Mouse (Mus musculus) forebrain, embryonic 16.5 days (tissue): ENCODE data around the gene Olfr123. TPM values are rescaled to one million over a fixed set of nuclear protein-coding genes. Genes with fewer than 3 reads are reported as not detected.

Experiments
- ATAC-seq: fragments of 200-750 bp; cut with Nextera tagmentation; 2 replicates; pipeline ENCODE4 v1.8.0; 2017; ENCODE audit warnings: mild to moderate bottlenecking, moderate library complexity
- H3K27ac ChIP-seq: fragments of 300-500 bp; sonication (generic); 2 replicates; pipeline ENCODE4 v1.5.1; 2014; ENCODE audit warnings: low read length, control low read depth
- H3K27me3 ChIP-seq: fragments of 300-500 bp; sonication (generic); replicated peaks from 2 replicates; pipeline ENCODE4 v1.6.1; 2014; ENCODE audit warnings: low read length; ENCODE audit not compliant: control insufficient read depth, insufficient read depth
- H3K36me3 ChIP-seq: fragments of 300-500 bp; sonication (generic); 2 replicates; pipeline ENCODE4 v1.6.1; 2014; ENCODE audit not compliant: control insufficient read depth, insufficient read depth
- H3K4me1 ChIP-seq: fragments of 300-500 bp; sonication (generic); replicated peaks from 2 replicates; pipeline ENCODE4 v1.6.1; 2014; ENCODE audit warnings: low read length; ENCODE audit not compliant: control insufficient read depth, insufficient read depth
- H3K4me2 ChIP-seq: fragments of 300-500 bp; sonication (generic); 2 replicates; pipeline ENCODE4 v1.6.1; 2014; ENCODE audit warnings: mild to moderate bottlenecking, low read length, control low read depth
- H3K4me3 ChIP-seq: fragments of 300-500 bp; sonication (generic); replicated peaks from 2 replicates; pipeline ENCODE4 v1.5.1; 2014; ENCODE audit warnings: mild to moderate bottlenecking, low read length, control low read depth
- H3K9ac ChIP-seq: fragments of 300-500 bp; sonication (generic); replicated peaks from 2 replicates; pipeline ENCODE4 v1.6.1; 2014; ENCODE audit warnings: low read depth, low read length, control low read depth
- H3K9me3 ChIP-seq: fragments of 300-500 bp; sonication (generic); 2 replicates; pipeline ENCODE4 v1.6.1; 2016; ENCODE audit warnings: low read length; ENCODE audit not compliant: control insufficient read depth
- WGBS: fragments of 180-500 bp; shearing (Covaris S2); extraction: QIAGEN DNeasy Blood & Tissue Kit; methylation state at CpG from one replicate; pipeline ENCODE4 v1.1.7; 2014; 5-methylcytosine and 5-hydroxymethylcytosine counted together
- polyA plus RNA-seq: library from polyadenylated mRNA; unstranded; fragments of >200 nt; fragmentation: Nextera tagmentation; extraction: Ambion mirVana; gene quantifications from 2 replicates; pipeline ENCODE4 v1.2.1, GENCODE M21; 2015

Olfr123 gene
- not detected in 2 replicates for polyA plus RNA-seq

- H3K27me3 ChIP-seq = no peaks in the 10 kb centered on the region
- no peaks in the 10 kb centered on the region for H3K36me3 ChIP-seq
- no peak within 1 kb of the TSS for H3K4me2 ChIP-seq
- H3K9ac ChIP-seq = no peak within 1 kb of the TSS
- no peak within 1 kb of the TSS for H3K4me3 ChIP-seq
- no peaks in the 10 kb centered on the region for H3K4me1 ChIP-seq
- no peaks in the 10 kb centered on the region for H3K9me3 ChIP-seq
- ATAC-seq = no peak
- H3K27ac ChIP-seq = no peak within 1 kb of the TSS
- 96% methylated on average over 2 of the region's 2 CpGs for WGBS
These were observed at the start of gene Olfr123 for GRCm38 (mm10) chr17:37793229-37793628. Gene Olfr123, plus strand, starts transcription at chr17:37793529.

- ATAC-seq = no peak
- Histone ChIP-seq H3K27ac (no peak within 1 kb of the TSS), H3K4me2 (no peak within 1 kb of the TSS), H3K9ac (no peak within 1 kb of the TSS), H3K4me1 (no peaks in the 10 kb centered on the region), H3K27me3 (no peaks in the 10 kb centered on the region), H3K4me3 (no peak within 1 kb of the TSS), H3K9me3 (no peaks in the 10 kb centered on the region), H3K36me3 (no peaks in the 10 kb centered on the region)
- WGBS = 84% methylated on average over 4 of the region's 4 CpGs
These were observed 25.0 kb upstream of the Olfr123 start, which contains the start of gene Olfr122 for GRCm38 (mm10) chr17:37768307-37768706. Gene Olfr122, plus strand, starts transcription at chr17:37768607.

GRCm38 (mm10) chr17:37799588-37799987 lies 6.3 kb downstream of the Olfr123 start, which contains the start of gene Olfr124:
Gene Olfr124, plus strand, starts transcription at chr17:37799888.
- no peaks in the 10 kb centered on the region for H3K27me3 ChIP-seq
- ATAC-seq = no peak
- H3K36me3 ChIP-seq = no peaks in the 10 kb centered on the region
- WGBS = 86% methylated on average over 3 of the region's 3 CpGs
- no peak within 1 kb of the TSS for H3K4me3 ChIP-seq
- no peak within 1 kb of the TSS for H3K4me2 ChIP-seq
- no peak within 1 kb of the TSS for H3K9ac ChIP-seq
- H3K9me3 ChIP-seq = no peaks in the 10 kb centered on the region
- no peaks in the 10 kb centered on the region for H3K4me1 ChIP-seq
- H3K27ac ChIP-seq = no peak within 1 kb of the TSS

- no peak for ATAC-seq
- Histone ChIP-seq H3K27ac (no peak within 1 kb of the TSS), H3K9ac (no peak within 1 kb of the TSS), H3K4me1 (no peaks in the 10 kb centered on the region), H3K36me3 (no peaks in the 10 kb centered on the region), H3K4me3 (no peak within 1 kb of the TSS), H3K4me2 (no peak within 1 kb of the TSS), H3K9me3 (no peaks in the 10 kb centered on the region), H3K27me3 (no peaks in the 10 kb centered on the region)
These were observed 39.3 kb downstream of the Olfr123 start, which contains the start of gene Olfr125 for GRCm38 (mm10) chr17:37832649-37833048. Gene Olfr125, plus strand, starts transcription at chr17:37832949.

GRCm38 (mm10) chr17:37847183-37847582 lies 53.9 kb downstream of the Olfr123 start, which contains the start of gene Olfr126:
Gene Olfr126, plus strand, starts transcription at chr17:37847483.
- H3K9me3 ChIP-seq = no peaks in the 10 kb centered on the region
- no peaks in the 10 kb centered on the region for H3K27me3 ChIP-seq
- H3K4me3 ChIP-seq = no peak within 1 kb of the TSS
- H3K4me2 ChIP-seq = no peak within 1 kb of the TSS
- ATAC-seq = no peak
- H3K9ac ChIP-seq = no peak within 1 kb of the TSS
- no peaks in the 10 kb centered on the region for H3K36me3 ChIP-seq
- no peaks in the 10 kb centered on the region for H3K4me1 ChIP-seq
- H3K27ac ChIP-seq = no peak within 1 kb of the TSS

Other genes starting within 250 kb of the Olfr123 start
- not detected in 2 replicates for gene Olfr112, start 224.1 kb upstream of the Olfr123 start, polyA plus RNA-seq
- not detected in 2 replicates for gene Olfr113, start 215.9 kb upstream of the Olfr123 start, polyA plus RNA-seq
- gene Olfr114, start 200.8 kb upstream of the Olfr123 start, polyA plus RNA-seq = not detected in 2 replicates
- not detected in 2 replicates for gene Olfr115, start 166.4 kb upstream of the Olfr123 start, polyA plus RNA-seq
- not detected in 2 replicates for gene Olfr116, start 166.3 kb upstream of the Olfr123 start, polyA plus RNA-seq
- not detected in 2 replicates for gene Olfr117, start 129.7 kb upstream of the Olfr123 start, polyA plus RNA-seq
- gene Olfr118, start 126.5 kb upstream of the Olfr123 start, polyA plus RNA-seq = not detected in 2 replicates
- gene Olfr119, start 97.0 kb upstream of the Olfr123 start, polyA plus RNA-seq = not detected in 2 replicates
- not detected in 2 replicates for gene Olfr120, start 71.7 kb upstream of the Olfr123 start, polyA plus RNA-seq
- not detected in 2 replicates for gene Olfr121, start 44.7 kb upstream of the Olfr123 start, polyA plus RNA-seq
- not detected in 2 replicates for gene Olfr122, start 24.9 kb upstream of the Olfr123 start, polyA plus RNA-seq
- not detected in 2 replicates for gene Olfr124, start 6.4 kb downstream of the Olfr123 start, polyA plus RNA-seq
- 0.06 TPM in 1 of 2 replicates, not detected in the other for gene Olfr125, start 39.4 kb downstream of the Olfr123 start, polyA plus RNA-seq
- gene Olfr126, start 54.0 kb downstream of the Olfr123 start, polyA plus RNA-seq = not detected in 2 replicates
- gene Olfr127, start 106.9 kb downstream of the Olfr123 start, polyA plus RNA-seq = not detected in 2 replicates
- not detected in 2 replicates for gene Olfr128, start 127.0 kb downstream of the Olfr123 start, polyA plus RNA-seq
- not detected in 2 replicates for gene Olfr761, start 159.6 kb downstream of the Olfr123 start, polyA plus RNA-seq